Mouse (Mus musculus): ENCODE measurements around the gene Cxcr5. TPM values are rescaled to one million over a fixed set of nuclear protein-coding genes. Genes with fewer than 3 reads are reported as not detected.

Cxcr5 gene
- polyA plus RNA-seq, 1 experiment: not detected

DNA sequence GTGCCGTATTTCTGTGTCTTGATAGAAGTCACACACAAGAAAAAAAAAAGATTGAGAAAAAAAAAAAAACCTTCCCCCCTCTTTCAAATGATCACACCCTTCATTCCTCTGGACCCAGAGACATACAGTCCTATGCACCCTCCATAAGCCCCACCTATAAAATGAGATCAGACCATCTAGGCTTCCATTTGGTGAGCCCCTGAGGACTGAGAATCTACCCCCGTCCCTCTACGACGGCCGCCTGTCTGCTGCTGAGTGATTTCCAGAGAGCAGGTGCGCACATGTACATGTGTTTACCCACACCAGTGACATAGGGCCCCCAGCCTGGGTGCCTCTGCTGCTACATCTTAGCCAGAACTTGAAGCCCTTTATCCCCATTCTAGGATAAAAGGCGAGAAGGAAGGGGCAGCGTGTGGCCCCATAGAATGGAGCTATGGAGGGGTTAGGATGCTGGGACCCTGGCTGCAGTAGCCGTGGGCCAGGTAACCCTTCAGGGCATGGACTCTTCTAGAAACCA, 51.3 kb downstream of the Cxcr5 start:
- H3K4me3 ChIP-seq (ENCODE audit: insufficient read depth, low read depth, low read length): no peak overlapping the region
- no peak overlapping the region; the same call in 1 of the 2 replicates for H3K27ac ChIP-seq (ENCODE audit: insufficient read depth, low read depth, low read length)
- 49% methylated on average over 9 of the region's 9 CpGs for WGBS
- H3K4me1 ChIP-seq (ENCODE audit: control insufficient read depth, insufficient read depth, low read length): peaks cover 34% of the 10 kb centered on the region
- TF ChIP-seq CTCF (IDR thresholded peaks at IDR 0.05; ENCODE audit: insufficient read depth, low read depth, low read length) (no peak), POLR2A (IDR thresholded peaks at IDR 0.05; ENCODE audit: insufficient read depth, low read depth, low read length) (no peak)

DNA sequence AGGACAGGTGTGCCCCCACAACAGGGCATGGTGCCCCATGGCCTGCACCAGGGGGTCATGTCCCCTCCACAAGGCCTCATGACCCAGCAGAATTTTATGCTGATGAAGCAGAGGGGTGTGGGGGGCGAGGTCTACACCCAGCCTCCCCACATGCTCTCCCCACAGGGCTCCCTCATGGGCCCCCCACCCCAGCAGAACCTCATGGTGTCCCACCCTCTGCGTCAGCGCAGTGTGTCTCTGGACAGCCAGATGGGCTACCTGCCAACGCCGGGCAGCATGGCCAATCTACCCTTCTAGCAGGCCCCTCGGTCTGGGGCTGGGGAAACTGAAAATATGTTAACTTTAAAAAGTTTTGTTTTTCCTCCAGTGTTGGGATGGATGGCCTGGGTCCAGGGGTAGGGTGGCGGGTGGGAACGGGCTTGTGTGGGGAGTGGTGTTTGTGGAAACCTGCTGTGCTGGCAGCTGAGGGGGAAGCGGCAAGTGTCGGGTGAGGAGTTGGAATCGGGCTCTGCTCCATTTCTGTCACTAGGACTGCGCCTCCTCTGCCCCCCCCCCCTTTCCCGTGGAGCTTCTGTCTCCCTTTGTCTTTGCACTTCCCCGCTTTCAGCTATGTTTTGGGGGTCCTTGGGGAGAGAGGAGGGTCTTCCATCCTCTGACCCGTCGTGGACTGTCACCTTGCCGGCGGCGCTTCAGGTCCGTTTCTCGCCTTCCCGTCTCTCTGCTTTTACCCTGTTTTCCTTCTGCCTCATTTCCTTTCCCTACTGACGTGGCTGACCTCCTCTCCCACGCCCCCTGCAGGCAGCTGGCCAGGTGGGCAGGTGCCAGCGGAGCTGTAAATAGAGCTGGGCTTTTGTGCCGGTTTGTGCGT, 52.0 kb downstream of the Cxcr5 start:
- WGBS: 9% methylated on average over 26 of the region's 27 CpGs
- Histone ChIP-seq H3K4me3 (ENCODE audit: insufficient read depth, low read depth, low read length) (peak overlapping the region; percentile 22), H3K4me1 (ENCODE audit: control insufficient read depth, insufficient read depth, low read length) (peaks cover 33% of the 10 kb centered on the region), H3K27ac (ENCODE audit: insufficient read depth, low read depth, low read length) (peak overlapping the region; percentile 10; the same call in 1 of the 2 replicates)
- TF ChIP-seq POLR2A (IDR thresholded peaks at IDR 0.05; ENCODE audit: insufficient read depth, low read depth, low read length) (no peak), CTCF (IDR thresholded peaks at IDR 0.05; ENCODE audit: insufficient read depth, low read depth, low read length) (peak; percentile 63)

DNA sequence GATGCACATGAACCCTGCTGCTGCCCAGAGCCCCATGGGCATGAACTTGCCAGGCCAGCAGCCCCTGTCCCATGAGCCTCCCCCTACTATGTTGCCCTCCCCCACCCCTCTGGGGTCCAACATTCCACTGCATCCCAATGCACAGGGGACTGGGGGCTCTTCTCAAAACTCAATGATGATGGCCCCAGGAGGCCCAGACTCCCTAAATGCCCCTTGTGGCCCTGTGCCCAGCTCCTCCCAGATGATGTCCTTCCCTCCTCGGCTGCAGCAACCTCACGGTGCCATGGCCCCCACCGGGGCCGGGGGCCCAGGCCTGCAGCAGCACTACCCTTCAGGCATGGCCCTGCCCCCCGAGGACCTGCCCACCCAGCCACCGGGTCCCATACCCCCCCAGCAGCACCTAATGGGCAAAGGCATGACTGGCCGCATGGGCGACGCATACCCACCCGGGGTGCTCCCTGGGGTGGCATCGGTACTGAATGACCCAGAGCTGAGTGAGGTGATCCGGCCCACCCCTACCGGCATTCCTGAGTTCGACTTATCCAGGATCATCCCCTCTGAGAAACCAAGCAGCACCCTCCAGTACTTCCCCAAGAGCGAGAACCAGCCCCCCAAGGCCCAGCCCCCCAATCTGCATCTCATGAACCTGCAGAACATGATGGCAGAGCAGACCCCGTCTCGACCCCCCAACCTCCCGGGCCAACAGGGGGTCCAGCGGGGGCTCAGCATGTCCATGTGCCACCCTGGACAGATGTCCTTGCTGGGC, 52.8 kb downstream of the Cxcr5 start:
- Histone ChIP-seq H3K4me3 (ENCODE audit: insufficient read depth, low read depth, low read length) (no peak overlapping the region), H3K4me1 (ENCODE audit: control insufficient read depth, insufficient read depth, low read length) (peaks cover 33% of the 10 kb centered on the region), H3K27ac (ENCODE audit: insufficient read depth, low read depth, low read length) (no peak overlapping the region)
- TF ChIP-seq CTCF (IDR thresholded peaks at IDR 0.05; ENCODE audit: insufficient read depth, low read depth, low read length): no peak
- no peak for TF ChIP-seq POLR2A (IDR thresholded peaks at IDR 0.05; ENCODE audit: insufficient read depth, low read depth, low read length)
- WGBS: 67% methylated on average over 19 of the region's 19 CpGs

DNA sequence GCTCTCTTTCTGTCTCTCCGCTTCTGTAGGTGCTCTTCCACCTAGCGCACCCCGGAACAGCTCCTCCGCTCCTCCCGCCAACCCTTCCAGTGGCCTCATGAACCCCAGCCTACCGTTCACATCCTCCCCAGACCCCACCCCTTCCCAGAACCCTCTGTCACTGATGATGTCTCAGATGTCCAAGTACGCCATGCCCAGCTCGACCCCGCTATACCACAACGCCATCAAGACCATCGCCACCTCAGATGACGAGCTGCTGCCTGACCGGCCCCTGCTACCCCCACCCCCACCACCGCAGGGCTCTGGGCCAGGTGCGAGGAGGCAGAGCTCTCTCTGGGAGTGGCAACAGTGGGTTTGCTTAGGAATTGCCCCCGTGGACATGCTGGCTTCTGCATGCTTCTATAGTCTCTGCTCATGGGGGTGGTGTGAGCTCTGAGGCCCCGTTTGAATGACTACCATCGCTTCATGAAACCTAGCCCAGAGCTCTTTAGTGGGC, 53.5 kb downstream of the Cxcr5 start:
- Histone ChIP-seq H3K27ac (ENCODE audit: insufficient read depth, low read depth, low read length) (no peak overlapping the region), H3K4me1 (ENCODE audit: control insufficient read depth, insufficient read depth, low read length) (peaks cover 33% of the 10 kb centered on the region), H3K4me3 (ENCODE audit: insufficient read depth, low read depth, low read length) (no peak overlapping the region)
- WGBS: 78% methylated on average over 18 of the region's 18 CpGs
- TF ChIP-seq POLR2A (IDR thresholded peaks at IDR 0.05; ENCODE audit: insufficient read depth, low read depth, low read length): no peak
- TF ChIP-seq CTCF (IDR thresholded peaks at IDR 0.05; ENCODE audit: insufficient read depth, low read depth, low read length): no peak

- no peak overlapping the region for H3K4me3 ChIP-seq (ENCODE audit: insufficient read depth, low read depth, low read length)
- no peak overlapping the region for H3K27ac ChIP-seq (ENCODE audit: insufficient read depth, low read depth, low read length)
- WGBS: 91% methylated on average over 6 of the region's 6 CpGs
- no peak for TF ChIP-seq POLR2A (IDR thresholded peaks at IDR 0.05; ENCODE audit: insufficient read depth, low read depth, low read length)
- TF ChIP-seq CTCF (IDR thresholded peaks at IDR 0.05; ENCODE audit: insufficient read depth, low read depth, low read length): no peak
- H3K4me1 ChIP-seq (ENCODE audit: control insufficient read depth, insufficient read depth, low read length): peaks cover 33% of the 10 kb centered on the region
Measured at GRCm38 (mm10) chr9:44507345-44507744, 54.3 kb downstream of the Cxcr5 start.

DNA sequence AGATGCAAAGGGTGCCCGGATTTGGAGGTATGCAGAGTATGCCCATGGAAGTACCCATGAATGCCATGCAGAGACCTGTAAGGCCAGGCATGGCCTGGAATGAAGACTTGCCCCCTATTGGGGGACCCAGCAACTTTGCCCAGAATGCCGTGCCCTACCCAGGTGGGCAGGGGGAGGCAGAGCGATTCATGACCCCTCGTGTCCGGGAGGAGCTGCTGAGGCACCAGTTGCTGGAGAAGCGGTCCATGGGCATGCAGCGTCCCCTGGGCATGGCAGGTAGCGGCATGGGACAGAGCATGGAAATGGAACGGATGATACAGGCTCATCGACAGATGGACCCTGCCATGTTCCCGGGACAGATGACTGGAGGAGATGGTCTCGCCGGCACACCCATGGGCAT, 55.1 kb downstream of the Cxcr5 start:
- H3K4me3 ChIP-seq (ENCODE audit: insufficient read depth, low read depth, low read length): no peak overlapping the region
- H3K27ac ChIP-seq (ENCODE audit: insufficient read depth, low read depth, low read length): no peak overlapping the region
- peaks cover 34% of the 10 kb centered on the region for H3K4me1 ChIP-seq (ENCODE audit: control insufficient read depth, insufficient read depth, low read length)
- no peak for TF ChIP-seq CTCF (IDR thresholded peaks at IDR 0.05; ENCODE audit: insufficient read depth, low read depth, low read length)
- no peak for TF ChIP-seq POLR2A (IDR thresholded peaks at IDR 0.05; ENCODE audit: insufficient read depth, low read depth, low read length)
- WGBS: 91% methylated on average over 13 of the region's 13 CpGs

GRCm38 (mm10) chr9:44505824-44506467, 55.7 kb downstream of the Cxcr5 start:
- H3K27ac ChIP-seq (ENCODE audit: insufficient read depth, low read depth, low read length): no peak overlapping the region
- H3K4me1 ChIP-seq (ENCODE audit: control insufficient read depth, insufficient read depth, low read length): peaks cover 33% of the 10 kb centered on the region
- TF ChIP-seq POLR2A (IDR thresholded peaks at IDR 0.05; ENCODE audit: insufficient read depth, low read depth, low read length) (no peak), CTCF (IDR thresholded peaks at IDR 0.05; ENCODE audit: insufficient read depth, low read depth, low read length) (no peak)
- WGBS: 51% methylated on average over 23 of the region's 23 CpGs
- H3K4me3 ChIP-seq (ENCODE audit: insufficient read depth, low read depth, low read length): no peak overlapping the region

Measured in olfactory bulb, adult 2 months (tissue).